Comparison of ENCODE assay signal across 8 mouse cellular contexts in the genomic region with DNA sequence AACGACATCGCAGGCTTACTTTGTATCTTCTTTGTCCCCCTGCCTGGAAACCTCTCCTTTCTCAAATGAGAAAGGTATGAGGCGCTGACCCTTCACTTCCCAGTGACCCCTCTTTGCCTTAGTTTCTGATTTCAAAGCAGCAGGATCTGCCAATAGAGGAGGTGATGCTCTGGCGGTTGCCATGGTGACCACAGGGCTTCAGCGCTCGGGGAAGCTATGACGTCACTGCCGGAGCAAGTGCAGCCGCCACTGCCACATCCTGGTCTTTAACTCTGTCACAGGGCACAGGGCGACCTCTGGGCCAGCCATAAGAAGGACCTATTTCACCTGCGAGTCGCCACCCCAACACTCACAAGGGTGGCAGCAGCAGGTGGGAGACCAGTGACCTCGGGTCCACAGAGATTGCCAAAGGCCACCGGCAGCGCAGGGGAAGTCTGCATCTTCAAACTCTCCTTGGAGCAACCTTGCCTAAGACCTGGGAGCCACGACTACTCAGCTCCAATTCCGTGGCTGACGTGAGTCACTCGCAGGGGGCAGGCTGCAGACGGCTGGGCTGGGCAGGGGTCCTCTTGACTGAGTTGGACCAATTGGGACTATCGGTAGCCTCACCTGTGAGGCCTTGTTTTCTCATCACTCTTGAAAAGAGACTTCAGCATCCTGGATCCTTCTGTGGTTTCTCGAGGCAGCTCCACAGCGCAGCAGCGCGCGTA. TPM values are rescaled to one million over a fixed set of nuclear protein-coding genes. Genes with fewer than 3 reads are reported as not detected.
DNase-seq lines count a peak whose midpoint lies in the region; ATAC-seq lines count a peak whose summit lies in the region.

A gene (plus strand): TSS at position 228 of the 710 bp plus-strand sequence.

- no peaks in the 10 kb centered on the region for H3K27me3 ChIP-seq in forebrain, embryonic 13.5 days
- H3K27me3 ChIP-seq in intestine, embryonic 15.5 days (replicated peaks), result no peaks in the 10 kb centered on the region
- H3K27me3 ChIP-seq in limb, embryonic 13.5 days, result no peaks in the 10 kb centered on the region
- no peaks in the 10 kb centered on the region for H3K27me3 ChIP-seq in neural tube, embryonic 11.5 days (ENCODE audit: control insufficient read depth, insufficient read depth, low read length)

- WGBS in forebrain, embryonic 13.5 days, result 20% methylated on average over 26 of the region's 26 CpGs
- WGBS in intestine, embryonic 15.5 days, result 33% methylated on average over 26 of the region's 26 CpGs
- 21% methylated on average over 26 of the region's 26 CpGs for WGBS in limb, embryonic 13.5 days
- 21% methylated on average over 26 of the region's 26 CpGs for WGBS in neural tube, embryonic 11.5 days

- peak; percentile 43 for DNase-seq in adrenal gland, adult 2 months
- no peak for DNase-seq in adrenal gland, adult 18-20 months (ENCODE audit: low spot score in 2 of 2)
- peak; percentile 88 for DNase-seq in neural tube, embryonic 11.5 days (ENCODE audit: low spot score)
- peak; percentile 89 for DNase-seq in thymus, postnatal 0 days (ENCODE audit: low spot score)

- H3K4me3 ChIP-seq in forebrain, embryonic 13.5 days, result peak within 1 kb of the TSS; percentile 39
- H3K4me3 ChIP-seq in intestine, embryonic 15.5 days (replicated peaks), result no peak within 1 kb of the TSS
- H3K4me3 ChIP-seq in limb, embryonic 13.5 days, result peak within 1 kb of the TSS; percentile 28
- peak within 1 kb of the TSS; percentile 29 for H3K4me3 ChIP-seq in neural tube, embryonic 11.5 days (ENCODE audit: low read depth, low read length)

- H3K27ac ChIP-seq in forebrain, embryonic 13.5 days, result peak within 1 kb of the TSS; percentile 65
- no peak within 1 kb of the TSS for H3K27ac ChIP-seq in intestine, embryonic 15.5 days
- no peak within 1 kb of the TSS for H3K27ac ChIP-seq in limb, embryonic 13.5 days
- 0 out of 2 replicates have a peak within 1 kb of the TSS, but pooled peaks have one; percentile 50 for H3K27ac ChIP-seq in neural tube, embryonic 11.5 days (ENCODE audit: low read depth, low read length)

- H3K9ac ChIP-seq in forebrain, embryonic 13.5 days, result peak within 1 kb of the TSS; percentile 54
- no peak within 1 kb of the TSS for H3K9ac ChIP-seq in intestine, embryonic 15.5 days
- no peak within 1 kb of the TSS for H3K9ac ChIP-seq in limb, embryonic 13.5 days
- peak within 1 kb of the TSS; percentile 44 for H3K9ac ChIP-seq in neural tube, embryonic 11.5 days (ENCODE audit: low read length)

- no peaks in the 10 kb centered on the region; the same call in 1 of the 2 replicates for H3K9me3 ChIP-seq in forebrain, embryonic 13.5 days (replicated peaks)
- H3K9me3 ChIP-seq in intestine, embryonic 15.5 days, result no peaks in the 10 kb centered on the region
- no peaks in the 10 kb centered on the region for H3K9me3 ChIP-seq in limb, embryonic 13.5 days
- H3K9me3 ChIP-seq in neural tube, embryonic 11.5 days (ENCODE audit: control insufficient read depth, low read length), result no peaks in the 10 kb centered on the region

- peaks cover 48% of the 10 kb centered on the region for H3K4me1 ChIP-seq in forebrain, embryonic 13.5 days
- peaks cover 10% of the 10 kb centered on the region; the same call in 1 of the 2 replicates for H3K4me1 ChIP-seq in intestine, embryonic 15.5 days (replicated peaks)
- H3K4me1 ChIP-seq in limb, embryonic 13.5 days, result peaks cover 43% of the 10 kb centered on the region
- H3K4me1 ChIP-seq in neural tube, embryonic 11.5 days (ENCODE audit: control insufficient read depth, insufficient read depth, low read length), result peaks cover 24% of the 10 kb centered on the region

- H3K36me3 ChIP-seq in forebrain, embryonic 13.5 days (ENCODE audit: poor library complexity, severe bottlenecking), result no peaks in the 10 kb centered on the region
- no peaks in the 10 kb centered on the region for H3K36me3 ChIP-seq in intestine, embryonic 15.5 days
- no peaks in the 10 kb centered on the region for H3K36me3 ChIP-seq in limb, embryonic 13.5 days
- no peaks in the 10 kb centered on the region for H3K36me3 ChIP-seq in neural tube, embryonic 11.5 days (ENCODE audit: control insufficient read depth, insufficient read depth, low read length)

- ATAC-seq in cerebellum, adult (ENCODE audit: insufficient number of reproducible peaks, low FRiP score, low TSS enrichment), result peak; percentile 82
- ATAC-seq in forebrain, embryonic 13.5 days, result peak; percentile 84
- ATAC-seq in intestine, embryonic 15.5 days, result no peak
- no peak for ATAC-seq in limb, embryonic 13.5 days (ENCODE audit: low FRiP score, low read depth)
- ATAC-seq in neural tube, embryonic 11.5 days (ENCODE audit: insufficient read depth, low FRiP score, low TSS enrichment), result peak; percentile 85

- H3K4me2 ChIP-seq in forebrain, embryonic 13.5 days, result peak within 1 kb of the TSS; percentile 68
- H3K4me2 ChIP-seq in intestine, embryonic 15.5 days (replicated peaks), result peak within 1 kb of the TSS; percentile 28
- H3K4me2 ChIP-seq in limb, embryonic 13.5 days (replicated peaks), result peak within 1 kb of the TSS; percentile 60
- H3K4me2 ChIP-seq in neural tube, embryonic 11.5 days (ENCODE audit: low read depth), result peak within 1 kb of the TSS; percentile 55

RNA-seq across cellular contexts. Expression of the gene that starts here (rescaled TPM):
- total RNA-seq in adrenal gland, adult 2 months (2021), result 1 to 10 TPM; 1.1 to 1.6 TPM
- polyA plus RNA-seq in adrenal gland, adult 2 months (2012; rRNA removed), result 0.13 and 0.33 TPM in 2 replicates
- total RNA-seq in adrenal gland, adult 18-20 months (2021), result 1 to 10 TPM; 1.6 to 2.0 TPM
- polyA plus RNA-seq in forebrain, embryonic 13.5 days (2015; fragmentation: Nextera tagmentation; extraction: Ambion mirVana), result 2.5 and 3.0 TPM in 2 replicates
- polyA plus RNA-seq in intestine, embryonic 15.5 days (2015; fragmentation: Nextera tagmentation; extraction: Ambion mirVana), result 0.28 and 0.44 TPM in 2 replicates
- polyA plus RNA-seq in limb, embryonic 13.5 days (2015; fragmentation: Nextera tagmentation; extraction: Ambion mirVana), result 0.27 and 0.31 TPM in 2 replicates
- polyA plus RNA-seq in neural tube, embryonic 11.5 days (2014; fragmentation: Nextera tagmentation; extraction: Ambion mirVana), result 1.8 and 2.0 TPM in 2 replicates
- polyA plus RNA-seq in thymus, postnatal 0 days (2015; fragmentation: Nextera tagmentation; extraction: Ambion mirVana), result 0.33 and 0.49 TPM in 2 replicates

Comparison
In these comparisons a context has a peak if more than half of its experiments do, and no peak if none do; other contexts are left out.
1. DNase-seq: peak in adrenal gland, adult 2 months (single experiment) and neural tube, embryonic 11.5 days (single experiment); none in adrenal gland, adult 18-20 months (0 of 2).
2. Peak in DNase-seq in thymus, postnatal 0 days; RNA of the gene not detected or under 1 TPM.
3. ATAC-seq: peak in cerebellum, adult (single experiment), forebrain, embryonic 13.5 days (single experiment) and neural tube, embryonic 11.5 days (single experiment); none in intestine, embryonic 15.5 days (single experiment) and limb, embryonic 13.5 days (single experiment).
4. H3K27ac ChIP-seq: peak in forebrain, embryonic 13.5 days (single experiment) and neural tube, embryonic 11.5 days (single experiment); none in intestine, embryonic 15.5 days (single experiment) and limb, embryonic 13.5 days (single experiment).
5. H3K9ac ChIP-seq: peak in forebrain, embryonic 13.5 days (single experiment) and neural tube, embryonic 11.5 days (single experiment); none in intestine, embryonic 15.5 days (single experiment) and limb, embryonic 13.5 days (single experiment).
6. Peak in every context shown above with its lines, with median percentiles within 50 percentile points of each other: H3K4me2 ChIP-seq.